Mouse (Mus musculus) MEL (cell line): ENCODE results near the gene Arhgef33. TPM values are rescaled to one million over a fixed set of nuclear protein-coding genes. Genes with fewer than 3 reads are reported as not detected.

Experiments
- DNase-seq: peaks from one replicate; pipeline ENCODE4 v3.0.0; 2011; ENCODE audit warnings: low read depth, low spot score
- H3K27ac ChIP-seq: 2 replicates; pipeline ENCODE4 v1.5.1; 2012; ENCODE audit warnings: low read depth, mild to moderate bottlenecking, control low read depth, low read length, moderate library complexity; ENCODE audit not compliant: control insufficient read depth
- H3K27me3 ChIP-seq, 2 experiments: fragments of 150-350 bp in 1 of 2; sonication (generic) in 1 of 2; 2 replicates each; pipeline ENCODE4 v1.6.1; 2012; ENCODE audit warnings: low read length in 2 of 2, mild to moderate bottlenecking in 2 of 2, improper control_type of control experiment in 1 of 2, moderate library complexity in 1 of 2; ENCODE audit not compliant: insufficient read depth in 2 of 2, control insufficient read depth in 1 of 2
- H3K36me3 ChIP-seq, 2 experiments: 2 replicates each; pipeline ENCODE4 v1.6.1; 2012 to 2014; ENCODE audit warnings: low read length in 2 of 2, improper control_type of control experiment in 1 of 2, inconsistent platforms in 1 of 2, mild to moderate bottlenecking in 1 of 2; ENCODE audit not compliant: insufficient read depth in 2 of 2, control insufficient read depth in 1 of 2
- H3K4me1 ChIP-seq, 2 experiments: fragments of 150-350 bp in 1 of 2; sonication (generic) in 1 of 2; 2 replicates each; pipeline ENCODE4 v1.6.1; 2012; ENCODE audit warnings: low read length in 2 of 2, improper control_type of control experiment in 1 of 2, mild to moderate bottlenecking in 1 of 2; ENCODE audit not compliant: insufficient read depth in 2 of 2, control insufficient read depth in 1 of 2
- H3K4me3 ChIP-seq, 2 experiments: fragments of 150-350 bp in 1 of 2; sonication (generic) in 1 of 2; 2 replicates each; pipeline ENCODE4 v1.5.1; 2012; ENCODE audit warnings: low read depth in 2 of 2, low read length in 2 of 2, mild to moderate bottlenecking in 2 of 2, moderate library complexity in 2 of 2, control low read depth in 1 of 2, improper control_type of control experiment in 1 of 2; ENCODE audit not compliant: control insufficient read depth in 1 of 2, insufficient read depth in 1 of 2
- H3K79me2 ChIP-seq: 2 replicates; pipeline ENCODE4 v1.6.1; 2012; ENCODE audit warnings: mild to moderate bottlenecking, low read length, moderate library complexity; ENCODE audit not compliant: control insufficient read depth, poor library complexity, insufficient read depth
- H3K9ac ChIP-seq: 2 replicates; pipeline ENCODE4 v1.6.1; 2012; ENCODE audit warnings: low read depth, mild to moderate bottlenecking, control low read depth, low read length, moderate library complexity; ENCODE audit not compliant: control insufficient read depth, poor library complexity, severe bottlenecking
- H3K9me3 ChIP-seq: fragments of 150-350 bp; sonication (generic); replicated peaks from 2 replicates; pipeline ENCODE4 v1.6.1; 2012; ENCODE audit warnings: mild to moderate bottlenecking, low read length, improper control_type of control experiment, moderate library complexity; ENCODE audit not compliant: insufficient read depth
- CHD2 ChIP-seq: IDR thresholded peaks from 2 replicates; pipeline ENCODE4 v1.6.1; 2011; ENCODE audit warnings: low read length, improper control_type of control experiment
- CTCF ChIP-seq, 3 experiments: IDR thresholded peaks in 2 of 3; conservative IDR thresholded peaks in 1 of 3; 2 replicates each; pipeline ENCODE4 v1.5.1; 2011 to 2012; ENCODE audit warnings: low read length in 3 of 3, low read depth in 2 of 3, mild to moderate bottlenecking in 2 of 3, improper control_type of control experiment in 1 of 3, inconsistent platforms in 1 of 3, mixed read lengths in 1 of 3, moderate library complexity in 1 of 3; ENCODE audit not compliant: control insufficient read depth in 1 of 3, insufficient read depth in 1 of 3, poor library complexity in 1 of 3, severe bottlenecking in 1 of 3
- ETS1 ChIP-seq: IDR thresholded peaks from 2 replicates; pipeline ENCODE4 v1.6.1; 2012; ENCODE audit warnings: low read depth, mild to moderate bottlenecking, inconsistent platforms, low read length, improper control_type of control experiment, moderate library complexity
- GATA1 ChIP-seq: IDR thresholded peaks from 2 replicates; pipeline ENCODE4 v1.6.1; 2011; ENCODE audit warnings: low read depth, low read length, improper control_type of control experiment
- HCFC1 ChIP-seq: IDR thresholded peaks from 2 replicates; pipeline ENCODE4 v1.6.1; 2012; ENCODE audit warnings: low read depth, mild to moderate bottlenecking, inconsistent platforms, low read length, improper control_type of control experiment, moderate library complexity
- JUND ChIP-seq: IDR thresholded peaks from 2 replicates; pipeline ENCODE4 v1.6.1; 2011; ENCODE audit warnings: low read depth, mild to moderate bottlenecking, improper control_type of control experiment, low read length
- MAFK ChIP-seq: IDR thresholded peaks from 2 replicates; pipeline ENCODE4 v1.6.1; 2011; ENCODE audit warnings: low read depth, mild to moderate bottlenecking, low read length, improper control_type of control experiment, borderline replicate concordance
- MAX ChIP-seq: IDR thresholded peaks from 2 replicates; pipeline ENCODE4 v1.6.1; 2011; ENCODE audit warnings: low read length, improper control_type of control experiment
- MAZ ChIP-seq: IDR thresholded peaks from 2 replicates; pipeline ENCODE4 v1.6.1; 2012; ENCODE audit warnings: low read depth, mild to moderate bottlenecking, inconsistent platforms, low read length, improper control_type of control experiment
- MEF2A ChIP-seq: IDR thresholded peaks from 2 replicates; pipeline ENCODE4 v1.6.1; 2014; ENCODE audit warnings: low read depth, mild to moderate bottlenecking, inconsistent platforms, low read length, improper control_type of control experiment; ENCODE audit not compliant: poor library complexity, insufficient replicate concordance, severe bottlenecking; ENCODE audit errors: extremely low read depth
- MXI1 ChIP-seq: IDR thresholded peaks from 2 replicates; pipeline ENCODE4 v1.6.1; 2011; ENCODE audit warnings: mild to moderate bottlenecking, low read depth, low read length, improper control_type of control experiment
- MYB ChIP-seq: IDR thresholded peaks from 2 replicates; pipeline ENCODE4 v1.6.1; 2011; ENCODE audit warnings: mild to moderate bottlenecking, low read depth, low read length, improper control_type of control experiment
- MYC ChIP-seq: IDR thresholded peaks from 2 replicates; pipeline ENCODE4 v1.6.1; 2011; ENCODE audit warnings: low read depth, mild to moderate bottlenecking, low read length, improper control_type of control experiment, moderate library complexity
- NRF1 ChIP-seq: IDR thresholded peaks from 2 replicates; pipeline ENCODE4 v1.6.1; 2014; ENCODE audit warnings: low read depth, mild to moderate bottlenecking, inconsistent platforms, low read length, improper control_type of control experiment, moderate library complexity; ENCODE audit not compliant: poor library complexity, insufficient read depth, severe bottlenecking
- POLR2AphosphoS2 ChIP-seq: IDR thresholded peaks from 2 replicates; pipeline ENCODE4 v1.6.1; 2011; ENCODE audit warnings: low read length, improper control_type of control experiment
- RAD21 ChIP-seq: IDR thresholded peaks from 2 replicates; pipeline ENCODE4 v1.6.1; 2011; ENCODE audit warnings: mild to moderate bottlenecking, low read depth, low read length, improper control_type of control experiment
- RCOR1 ChIP-seq: IDR thresholded peaks from 2 replicates; pipeline ENCODE4 v1.6.1; 2012; ENCODE audit warnings: low read depth, mild to moderate bottlenecking, inconsistent platforms, low read length, improper control_type of control experiment
- SIN3A ChIP-seq: IDR thresholded peaks from 2 replicates; pipeline ENCODE4 v1.6.1; 2012; ENCODE audit warnings: low read length, improper control_type of control experiment, inconsistent platforms
- TBP ChIP-seq: IDR thresholded peaks from 2 replicates; pipeline ENCODE4 v1.8.0; 2011; ENCODE audit warnings: low read depth, low read length, improper control_type of control experiment
- TCF12 ChIP-seq: IDR thresholded peaks from 2 replicates; pipeline ENCODE4 v1.6.1; 2014; ENCODE audit warnings: low read depth, mild to moderate bottlenecking, inconsistent platforms, low read length, improper control_type of control experiment, moderate library complexity
- UBTF ChIP-seq: IDR thresholded peaks from 2 replicates; pipeline ENCODE4 v1.6.1; 2012; ENCODE audit warnings: low read depth, mild to moderate bottlenecking, inconsistent platforms, low read length, improper control_type of control experiment, moderate library complexity, borderline replicate concordance; ENCODE audit not compliant: insufficient read depth
- USF1 ChIP-seq: IDR thresholded peaks from 2 replicates; pipeline ENCODE4 v1.6.1; 2014; ENCODE audit warnings: low read depth, mild to moderate bottlenecking, inconsistent platforms, low read length, improper control_type of control experiment, moderate library complexity
- USF2 ChIP-seq, 2 experiments: IDR thresholded peaks; 2 replicates each; pipeline ENCODE4 v1.6.1; 2011 to 2012; ENCODE audit warnings: improper control_type of control experiment in 2 of 2, low read length in 2 of 2, borderline replicate concordance in 1 of 2, inconsistent platforms in 1 of 2, low read depth in 1 of 2, mild to moderate bottlenecking in 1 of 2; ENCODE audit not compliant: insufficient read depth in 1 of 2
- ZC3H11A ChIP-seq: IDR thresholded peaks from 2 replicates; pipeline ENCODE4 v1.6.1; 2012; ENCODE audit warnings: low read depth, mild to moderate bottlenecking, inconsistent platforms, low read length, improper control_type of control experiment
- ZMIZ1 ChIP-seq: IDR thresholded peaks from 2 replicates; pipeline ENCODE4 v1.6.1; 2012; ENCODE audit warnings: low read depth, mild to moderate bottlenecking, inconsistent platforms, low read length, improper control_type of control experiment, moderate library complexity
- polyA plus RNA-seq, 2 experiments: library from polyadenylated mRNA; stranded (reverse) in 1 of 2; unstranded in 1 of 2; fragments of >175 nt in 1 of 2; fragments of >200 nt in 1 of 2; gene quantifications; 2 replicates each; pipeline versions ENCODE4 v1.2.1 to v1.2.4; 2012; ENCODE audit warnings: low replicate concordance in 2 of 2, low read depth in 1 of 2; ENCODE audit not compliant: insufficient read length in 2 of 2, insufficient read depth in 1 of 2, missing spikeins in 1 of 2
- total RNA-seq: library from RNA; depleted of rRNA; stranded (reverse); fragments of 300-350 nt; gene quantifications from 2 replicates; pipeline ENCODE4 v1.2.3, GENCODE M21; 2012

Arhgef33 gene
- total and polyA plus RNA-seq, 3 experiments = 0.08 TPM; not detected in 2

GRCm38 (mm10) chr17:80279340-80280070 is 27.7 kb upstream of the Arhgef33 start:
- Histone ChIP-seq H3K4me3 (no peak overlapping the region), H3K36me3 (no peaks in the 10 kb centered on the region; a peak in 1 of 4 replicates), H3K9ac (no peak overlapping the region), H3K27me3 (no peaks in the 10 kb centered on the region), H3K27ac (no peak overlapping the region), H3K9me3 (no peaks in the 10 kb centered on the region)
- DNase-seq = no peak
- TF ChIP-seq RCOR1 (no peak), ZMIZ1 (no peak), ETS1 (no peak), MYC (no peak), ZC3H11A (no peak), HCFC1 (no peak), USF2 (IDR thresholded peaks at IDR 0.05; ENCODE audit: borderline replicate concordance in 1 of 2, insufficient read depth in 1 of 2, low read depth in 1 of 2, low read length in 2 of 2) (no peak)
- TF ChIP-seq, all 39 proteins: peak for 0
- peaks cover 0 to under 1% of the 10 kb centered on the region in 2 experiments; a peak in 2 of 4 replicates for H3K4me1 ChIP-seq
- H3K79me2 ChIP-seq = no peaks in the 10 kb centered on the region

DNA sequence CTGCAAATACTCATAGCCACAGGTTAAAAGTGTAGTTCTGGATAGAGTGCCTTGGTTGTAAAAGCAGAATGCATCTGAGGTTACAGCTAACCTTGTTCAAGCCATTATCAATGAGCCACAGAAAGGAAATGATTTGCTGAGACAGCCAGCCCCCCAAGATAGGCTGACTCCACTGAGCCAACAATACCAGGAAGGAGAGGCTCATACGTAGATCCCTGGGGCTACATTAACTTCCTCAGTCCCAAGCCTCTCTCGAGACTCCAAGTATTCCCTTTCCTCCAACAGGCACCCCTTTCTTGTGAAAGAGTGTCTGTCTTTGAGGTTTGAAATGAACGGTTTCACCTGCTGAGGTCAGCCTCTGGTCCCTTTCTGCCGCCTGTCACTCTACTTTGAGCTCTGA is 22.8 kb upstream of the Arhgef33 start:
- H3K4me1 ChIP-seq = peaks cover 2 to 12% of the 10 kb centered on the region in 2 experiments
- no peaks in the 10 kb centered on the region for H3K9me3 ChIP-seq
- peak; percentile 15 for DNase-seq
- H3K9ac ChIP-seq = no peak overlapping the region
- H3K27ac ChIP-seq = no peak overlapping the region
- H3K36me3 ChIP-seq = peaks cover 0 to 8% of the 10 kb centered on the region in 2 experiments; a peak in 2 of 4 replicates
- H3K4me3 ChIP-seq = no peak overlapping the region
- 0 out of 2 replicates have a peak, but pooled peaks cover 2% of the 10 kb centered on the region for H3K79me2 ChIP-seq
- H3K27me3 ChIP-seq = no peaks in the 10 kb centered on the region
- no peak for TF ChIP-seq UBTF
- no peak for TF ChIP-seq MEF2A
- TF ChIP-seq MAX = no peak
- TF ChIP-seq MAZ = no peak
- TF ChIP-seq TBP = no peak

- Histone ChIP-seq H3K79me2 (peaks cover 4% of the 10 kb centered on the region; the same call in 1 of the 2 replicates), H3K27me3 (no peaks in the 10 kb centered on the region), H3K36me3 (peaks cover 0 to 14% of the 10 kb centered on the region in 2 experiments; a peak in 2 of 4 replicates), H3K4me3 (no peak overlapping the region), H3K9ac (no peak overlapping the region), H3K9me3 (no peaks in the 10 kb centered on the region), H3K27ac (no peak overlapping the region), H3K4me1 (peaks cover 5 to 14% of the 10 kb centered on the region in 2 experiments)
- peak; percentile 42 for DNase-seq
- TF ChIP-seq RAD21 = no peak
- no peak for TF ChIP-seq CTCF (IDR thresholded peaks at IDR 0.05 in 2 of 3, conservative IDR thresholded peaks at IDR 0.05 in 1 of 3; ENCODE audit: control insufficient read depth in 1 of 3, insufficient read depth in 1 of 3, low read depth in 2 of 3, low read length in 3 of 3, poor library complexity in 1 of 3, severe bottlenecking in 1 of 3)
- TF ChIP-seq USF1 = no peak
- no peak for TF ChIP-seq NRF1
- no peak for TF ChIP-seq CHD2
- no peak for TF ChIP-seq POLR2AphosphoS2
- TF ChIP-seq MYB = no peak
- no peak for TF ChIP-seq ZMIZ1
- TF ChIP-seq TCF12 = no peak
- TF ChIP-seq JUND = no peak
- TF ChIP-seq ETS1 = no peak
- no peak for TF ChIP-seq MAFK
- TF ChIP-seq SIN3A = no peak
- TF ChIP-seq MXI1 = no peak
- no peak for TF ChIP-seq GATA1
- no peak for TF ChIP-seq HCFC1
These were observed 19.2 kb upstream of the Arhgef33 start for GRCm38 (mm10) chr17:80288012-80288411.
